Mouse (Mus musculus) CH12.LX (cell line): ENCODE data around the gene Stx16.

Experiments
- CTCF ChIP-seq, 2 experiments: IDR thresholded peaks in 1 of 2; conservative IDR thresholded peaks in 1 of 2; 2 replicates each; pipeline ENCODE4 v1.5.1; 2011 to 2012; ENCODE audit warnings: low read depth in 2 of 2, low read length in 2 of 2, improper control_type of control experiment in 1 of 2, inconsistent platforms in 1 of 2, mild to moderate bottlenecking in 1 of 2, moderate library complexity in 1 of 2
- E2F4 ChIP-seq: IDR thresholded peaks from 2 replicates; pipeline ENCODE4 v1.6.1; 2011; ENCODE audit warnings: low read depth, low read length, improper control_type of control experiment; ENCODE audit not compliant: insufficient replicate concordance
- EP300 ChIP-seq: IDR thresholded peaks from 2 replicates; pipeline ENCODE4 v1.6.1; 2011; ENCODE audit warnings: low read length, improper control_type of control experiment
- ETS1 ChIP-seq: conservative IDR thresholded peaks from 2 replicates; pipeline ENCODE4 v1.6.1; 2012; ENCODE audit warnings: low read depth, mild to moderate bottlenecking, inconsistent platforms, low read length, improper control_type of control experiment, moderate library complexity
- HCFC1 ChIP-seq: IDR thresholded peaks from 2 replicates; pipeline ENCODE4 v1.6.1; 2012; ENCODE audit warnings: low read depth, mild to moderate bottlenecking, inconsistent platforms, low read length, improper control_type of control experiment
- NELFE ChIP-seq: IDR thresholded peaks from 2 replicates; pipeline ENCODE4 v1.6.1; 2011; ENCODE audit warnings: low read depth, low read length, improper control_type of control experiment
- POLR2A ChIP-seq: IDR thresholded peaks from 2 replicates; pipeline ENCODE4 v1.6.1; 2011; ENCODE audit warnings: low read depth, mild to moderate bottlenecking, improper control_type of control experiment, low read length
- POLR2AphosphoS2 ChIP-seq: IDR thresholded peaks from 2 replicates; pipeline ENCODE4 v1.6.1; 2011; ENCODE audit warnings: low read depth, low read length, improper control_type of control experiment
- TBP ChIP-seq: conservative IDR thresholded peaks from 2 replicates; pipeline ENCODE4 v1.6.1; 2011; ENCODE audit warnings: low read depth, low read length, improper control_type of control experiment
- UBTF ChIP-seq: IDR thresholded peaks from 2 replicates; pipeline ENCODE4 v1.6.1; 2012; ENCODE audit warnings: low read depth, mild to moderate bottlenecking, inconsistent platforms, low read length, improper control_type of control experiment, moderate library complexity
- ZKSCAN1 ChIP-seq: IDR thresholded peaks from 2 replicates; pipeline ENCODE4 v1.6.1; 2012; ENCODE audit warnings: low read depth, inconsistent platforms, low read length, improper control_type of control experiment, borderline replicate concordance

GRCm38 (mm10) chr2:174110783-174111549 lies 34.9 kb downstream of the Stx16 start:
- TF ChIP-seq ETS1 (no peak), ZKSCAN1 (no peak), UBTF (no peak), EP300 (no peak), POLR2A (no peak), CTCF (conservative IDR thresholded peaks at IDR 0.05 in 1 of 2, IDR thresholded peaks at IDR 0.05 in 1 of 2; ENCODE audit: low read depth in 2 of 2, low read length in 2 of 2) (no peak), HCFC1 (no peak), POLR2AphosphoS2 (no peak), NELFE (no peak), TBP (no peak), E2F4 (no peak)
